Mouse (Mus musculus) retina, postnatal 1 day (tissue): ENCODE data around the gene Mettl17.
"Not testable (repeated sequence)": the region's sequence is repeated elsewhere in the genome, so short reads cannot be mapped to it uniquely, and the experiment has no call there.

Source experiments
- DNase-seq: peaks from one replicate; pipeline ENCODE4 v3.0.0-alpha.2; 2012

The Mettl17 gene

DNA sequence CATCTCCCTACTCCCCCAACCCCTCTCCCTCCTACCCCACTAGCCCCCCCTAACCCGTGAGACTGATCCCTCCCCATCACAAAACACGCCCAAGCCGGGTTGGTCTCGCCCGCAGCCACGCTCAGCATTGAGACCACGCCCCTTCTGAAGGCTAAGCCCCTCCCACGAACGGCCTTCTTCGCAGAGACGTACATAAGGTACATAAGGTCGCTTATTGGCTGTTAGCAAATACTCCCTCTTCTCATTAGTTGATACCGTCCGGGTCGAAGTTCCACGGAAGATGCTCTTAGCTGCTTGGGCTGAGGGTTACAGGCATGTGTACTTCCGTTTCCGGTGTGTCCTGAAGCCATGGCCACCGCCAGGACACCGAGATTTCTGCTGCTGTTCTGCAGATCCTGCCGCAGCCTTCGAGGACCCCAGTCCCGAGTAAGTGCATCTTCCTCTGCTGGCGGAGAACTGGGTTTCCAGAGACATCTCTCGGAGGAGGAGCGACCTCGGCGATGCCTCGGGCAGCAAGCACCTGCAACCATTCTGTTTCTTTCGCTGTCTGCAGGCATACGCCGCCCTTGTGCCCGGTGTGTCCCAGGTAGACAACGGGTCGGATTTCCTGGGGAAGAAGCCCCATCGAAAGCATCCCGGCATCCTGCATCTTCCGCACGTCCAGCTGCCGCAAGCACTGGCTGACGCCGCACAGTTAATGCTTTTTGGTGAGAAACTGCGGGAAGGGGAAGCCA, at the start of gene Mettl17:
TSS of gene Mettl17 (plus strand) at position 245 of the 734 bp plus-strand sequence.
- peak; percentile 99 for DNase-seq

DNA sequence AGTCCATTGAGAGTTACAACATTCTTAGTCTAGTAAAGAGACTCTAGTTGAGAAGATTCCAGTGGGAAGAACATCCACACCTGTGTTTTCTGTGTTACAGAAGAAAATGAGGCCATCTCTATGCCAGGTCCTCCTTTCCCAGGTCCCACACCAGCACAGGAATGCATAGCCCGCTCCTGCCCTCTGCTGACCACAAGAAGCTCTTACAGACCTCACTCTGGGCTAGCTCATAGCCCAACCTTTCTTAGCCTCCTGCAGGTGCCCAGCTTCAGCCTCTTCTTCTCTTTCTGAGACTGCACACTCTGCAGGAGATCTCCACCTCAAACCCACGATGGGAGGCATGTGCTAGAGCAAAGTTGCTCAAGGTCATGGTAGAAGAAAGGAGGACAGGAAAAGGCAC, 46.2 kb upstream of the Mettl17 start:
- not testable (repeated sequence) for DNase-seq

DNA sequence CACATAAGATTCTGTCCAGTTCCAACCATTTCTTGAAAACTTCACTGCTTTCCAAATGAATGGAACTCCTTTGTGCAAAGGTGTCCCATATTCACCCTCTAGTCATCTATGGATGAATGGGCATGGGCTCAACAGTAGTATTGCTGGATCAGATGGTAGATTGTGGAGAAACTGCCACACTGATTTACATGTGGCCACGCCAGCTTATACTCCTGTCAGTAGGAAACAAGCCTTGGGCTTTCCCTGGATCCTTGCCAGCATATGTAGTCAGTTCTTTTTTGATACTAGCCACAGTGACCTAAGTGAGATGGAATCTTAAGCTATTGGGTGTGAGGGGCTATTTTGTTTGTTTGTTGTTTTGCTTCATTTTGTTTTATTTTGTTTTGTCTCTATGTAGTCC, 42.4 kb upstream of the Mettl17 start:
- DNase-seq, result no peak

DNA sequence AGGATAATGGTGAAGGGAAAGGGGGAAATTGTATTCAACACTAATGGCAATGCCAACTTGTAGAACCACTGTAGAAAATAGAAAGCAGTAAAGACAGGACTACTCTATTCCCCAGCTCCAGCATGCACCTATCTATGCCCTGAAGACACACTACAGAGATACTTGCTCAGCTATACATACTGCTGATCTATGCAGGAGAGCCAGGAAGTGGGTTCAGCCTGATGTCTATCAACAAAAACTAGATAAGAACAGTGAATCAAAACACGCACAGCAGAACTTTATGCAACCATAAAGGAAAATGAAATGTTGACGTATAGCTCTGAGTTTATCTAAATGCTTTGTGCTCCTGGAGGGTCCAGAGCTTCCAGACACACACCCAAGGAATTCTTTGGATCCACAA, 41.9 kb upstream of the Mettl17 start:
- no peak for DNase-seq

DNA sequence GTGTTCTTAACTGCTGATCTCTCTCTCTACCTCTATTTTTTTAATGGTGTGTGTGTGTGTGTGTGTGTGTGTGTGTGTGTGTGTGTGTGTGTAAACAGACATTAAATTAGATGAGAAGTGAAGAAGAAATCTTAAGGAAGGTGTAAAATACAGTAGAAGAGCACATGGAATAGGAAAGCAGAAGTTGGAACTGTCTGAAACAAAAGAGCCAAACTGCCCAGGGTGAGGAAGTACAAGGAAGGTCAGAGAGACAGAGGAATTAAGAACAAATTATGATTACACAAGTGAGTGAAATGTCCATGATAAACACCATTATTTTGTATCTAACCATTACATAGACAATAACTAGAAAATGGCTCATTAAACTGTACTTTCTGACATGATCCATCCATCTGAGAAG, 40.8 kb upstream of the Mettl17 start:
- no peak for DNase-seq

DNA sequence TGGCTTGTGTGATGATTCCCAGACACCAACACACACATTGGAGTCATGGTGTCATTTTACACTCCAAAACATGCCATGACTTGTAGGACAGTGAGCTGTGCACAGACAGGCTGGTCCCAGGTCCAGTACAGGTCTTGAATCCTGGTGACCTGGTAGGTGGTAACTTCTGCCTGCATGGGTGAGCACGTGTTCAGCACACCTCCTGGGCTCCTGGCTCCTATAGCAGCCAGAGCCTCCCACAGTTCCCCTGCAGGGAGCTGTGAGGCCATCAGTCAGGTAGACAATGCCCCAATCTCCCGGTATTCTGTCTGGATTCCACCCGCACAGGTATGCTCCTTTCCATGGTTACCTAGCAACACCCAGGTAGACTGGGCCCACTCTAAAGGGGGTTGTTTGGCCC, 38.1 kb upstream of the Mettl17 start:
- DNase-seq, result no peak

DNA sequence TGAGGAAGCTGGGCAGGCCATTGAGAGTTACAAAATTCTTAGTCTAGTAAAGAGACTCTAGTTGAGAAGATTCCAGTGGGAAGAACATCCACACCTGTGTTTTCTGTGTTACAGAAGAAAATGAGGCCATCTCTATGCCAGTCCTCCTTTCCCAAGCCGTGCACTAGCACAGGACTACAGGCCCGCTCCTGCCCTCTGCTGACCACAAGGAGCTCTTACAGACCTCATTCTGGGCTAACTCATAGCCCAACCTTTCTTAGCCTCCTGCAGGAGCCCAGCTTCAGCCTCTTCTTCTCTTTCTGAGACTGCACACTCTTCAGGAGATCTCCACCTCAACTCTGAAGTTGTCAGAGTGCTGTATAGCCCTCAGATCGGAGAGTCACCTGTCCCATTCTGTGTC, 33.6 kb upstream of the Mettl17 start:
- DNase-seq, result peak; percentile 44

DNA sequence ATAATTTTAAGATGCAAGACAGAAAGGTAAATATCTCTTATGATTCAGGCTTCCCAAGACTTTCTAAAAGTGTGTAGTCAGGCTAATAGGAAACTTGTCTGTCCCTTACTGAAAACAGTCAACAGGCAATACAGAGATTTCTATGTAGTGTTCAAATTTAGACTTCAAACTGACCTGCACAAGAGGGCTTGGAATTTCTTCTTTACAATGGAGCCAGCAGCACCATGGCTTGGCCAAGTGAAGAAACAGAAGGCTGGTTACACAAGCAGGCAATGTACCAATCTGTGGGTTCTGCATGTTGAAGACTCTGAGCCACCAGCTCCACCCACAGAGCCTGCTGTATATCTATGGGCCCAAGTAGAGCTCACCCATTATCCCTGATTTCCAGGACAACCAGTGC, 31.2 kb upstream of the Mettl17 start, which contains the start of gene Ear6:
TSS of gene Ear6 (plus strand) at position 301 of the 400 bp plus-strand sequence.
- no peak for DNase-seq

DNA sequence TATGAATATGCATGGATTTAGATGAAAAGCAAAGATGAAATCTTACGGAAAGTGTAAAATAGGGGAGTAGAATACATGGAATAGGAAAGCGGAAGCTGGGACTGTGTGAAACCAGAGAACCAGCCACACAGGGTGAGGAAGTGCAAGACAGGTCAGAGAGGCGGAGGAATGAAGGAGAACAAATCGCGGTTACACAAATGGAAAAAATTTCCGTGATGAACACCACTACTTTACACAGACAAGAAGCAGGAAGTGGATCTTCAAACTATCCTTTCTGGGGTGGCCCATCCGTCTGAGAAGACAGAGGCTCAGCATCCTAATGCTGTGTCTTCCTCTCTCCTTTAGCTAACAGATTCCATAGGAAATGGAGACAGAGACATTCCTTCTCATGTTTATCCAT, 29.4 kb upstream of the Mettl17 start:
- DNase-seq, result not testable (repeated sequence)

DNA sequence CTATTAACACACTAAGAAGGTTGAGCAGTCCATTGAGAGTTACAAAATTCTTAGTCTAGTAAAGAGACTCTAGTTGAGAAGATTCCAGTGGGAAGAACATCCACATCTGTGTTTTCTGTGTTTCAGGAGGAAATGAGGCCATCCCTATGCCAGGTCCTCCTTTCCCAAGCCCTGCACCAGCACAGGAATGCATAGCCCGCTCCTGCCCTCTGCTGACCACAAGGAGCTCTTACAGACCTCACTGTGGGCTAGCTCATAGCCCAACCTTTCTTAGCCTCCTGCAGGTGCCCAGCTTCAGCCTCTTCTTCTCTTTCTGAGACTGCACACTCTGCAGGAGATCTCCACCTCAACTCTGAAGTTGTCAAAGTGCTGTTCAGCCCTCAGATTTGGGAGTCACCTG, 21.0 kb upstream of the Mettl17 start:
- peak; percentile 46 for DNase-seq

DNA sequence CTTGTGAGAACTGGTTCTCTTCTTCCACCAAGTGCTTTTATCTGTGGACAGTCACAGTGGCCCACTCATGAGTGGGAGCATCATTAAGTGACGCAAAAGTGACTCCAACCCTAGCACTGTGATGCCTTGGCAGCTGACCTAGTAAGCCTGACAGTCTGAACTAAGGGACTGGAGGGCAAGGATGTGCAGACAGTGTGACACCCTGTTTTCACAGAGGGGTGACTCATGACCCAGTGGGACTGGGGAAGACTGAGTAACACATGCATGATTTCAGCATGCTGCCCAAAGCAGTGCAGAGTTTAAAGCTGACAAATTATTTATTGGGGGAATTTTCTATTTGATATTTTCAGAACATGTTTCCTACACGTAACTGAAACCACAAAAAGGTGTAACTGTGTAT, 13.9 kb upstream of the Mettl17 start:
- DNase-seq, result no peak

DNA sequence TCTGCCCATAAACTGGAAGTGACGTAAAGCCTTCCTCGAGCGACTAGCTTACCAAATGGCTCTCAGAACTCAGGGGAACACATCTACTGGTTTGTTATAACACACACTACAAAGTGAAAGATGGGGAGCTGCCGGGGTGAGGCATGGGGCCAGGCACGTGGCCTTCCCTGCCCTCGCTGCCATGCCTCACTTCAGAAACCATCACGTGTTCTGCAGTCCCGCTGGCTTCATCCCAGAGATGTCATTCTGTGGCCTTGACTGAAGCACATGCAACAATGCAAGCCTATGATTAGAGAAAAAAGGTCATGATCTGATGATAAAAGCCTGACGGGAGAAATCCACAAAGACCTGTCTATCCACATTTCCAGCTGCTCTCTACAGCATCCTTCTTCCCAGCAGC, 12.9 kb upstream of the Mettl17 start:
- DNase-seq, result no peak

DNA sequence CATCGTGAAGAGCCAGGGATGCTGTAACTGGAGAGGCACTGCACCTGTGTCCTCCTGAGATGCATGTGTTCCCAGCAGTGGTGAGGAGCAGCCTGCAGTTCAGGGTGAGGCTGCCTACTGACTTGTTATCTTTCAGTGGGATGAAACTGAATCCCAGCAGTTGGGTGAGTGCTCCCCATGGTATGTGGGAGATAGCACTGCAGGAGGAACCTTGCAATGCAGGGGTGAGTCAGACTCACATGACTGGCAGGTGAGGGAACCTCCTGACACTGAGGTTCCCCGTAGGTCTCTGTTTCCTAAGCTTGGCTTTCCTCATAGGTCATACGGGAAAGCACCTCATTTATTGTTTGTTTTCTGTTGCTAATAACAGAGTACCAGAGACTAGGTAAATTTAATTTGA, 7.1 kb upstream of the Mettl17 start:
- no peak for DNase-seq

DNA sequence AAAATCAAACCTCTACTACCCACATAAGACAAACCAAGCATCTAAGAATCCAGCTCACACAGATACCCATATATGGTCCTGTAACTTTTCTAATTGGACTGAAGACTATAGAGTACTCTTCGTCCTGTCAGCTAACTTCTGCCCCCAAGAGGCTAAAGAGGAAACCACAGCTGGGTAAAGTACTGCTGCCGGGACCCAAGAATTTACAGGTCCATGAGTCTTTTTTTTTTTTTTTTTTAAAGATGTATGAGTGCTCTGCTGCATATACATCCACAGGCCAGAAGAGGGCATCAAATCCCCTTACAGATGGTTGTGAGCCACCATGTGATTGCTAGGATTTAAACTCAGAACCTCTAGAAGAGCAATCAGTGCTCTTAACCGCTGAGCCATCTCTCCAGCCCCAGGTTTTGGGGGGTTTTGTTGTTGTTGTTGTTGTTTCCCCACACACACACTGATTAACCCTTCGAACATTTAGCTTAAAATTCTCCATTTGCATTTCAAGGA, 1.1 kb upstream of the Mettl17 start:
- DNase-seq, result peak; percentile 89

DNA sequence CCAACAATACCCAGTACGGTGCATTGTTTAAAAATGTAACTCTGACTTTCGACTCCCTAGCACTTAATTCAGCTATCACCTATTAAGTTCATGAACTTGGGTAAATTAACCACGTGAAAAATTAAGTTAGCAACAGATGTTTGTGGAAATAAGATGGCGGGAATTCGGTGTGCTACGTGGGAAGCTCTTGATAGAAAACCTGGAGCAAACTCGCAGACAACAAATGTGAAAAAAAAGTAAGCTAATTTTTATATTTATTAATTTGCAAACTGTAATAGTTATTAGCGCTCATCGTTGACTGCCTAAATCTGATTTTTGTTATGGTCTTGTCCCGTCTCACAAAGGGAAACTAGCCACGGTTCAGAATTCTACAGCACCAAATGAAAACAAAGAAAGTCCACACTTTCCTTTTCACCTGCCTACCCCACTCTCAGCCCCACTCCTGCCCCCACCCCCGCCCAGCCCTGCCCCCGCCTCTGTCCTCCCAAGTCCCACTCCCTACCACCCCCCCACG, 554 bp upstream of the Mettl17 start:
- DNase-seq, result peak; percentile 63

DNA sequence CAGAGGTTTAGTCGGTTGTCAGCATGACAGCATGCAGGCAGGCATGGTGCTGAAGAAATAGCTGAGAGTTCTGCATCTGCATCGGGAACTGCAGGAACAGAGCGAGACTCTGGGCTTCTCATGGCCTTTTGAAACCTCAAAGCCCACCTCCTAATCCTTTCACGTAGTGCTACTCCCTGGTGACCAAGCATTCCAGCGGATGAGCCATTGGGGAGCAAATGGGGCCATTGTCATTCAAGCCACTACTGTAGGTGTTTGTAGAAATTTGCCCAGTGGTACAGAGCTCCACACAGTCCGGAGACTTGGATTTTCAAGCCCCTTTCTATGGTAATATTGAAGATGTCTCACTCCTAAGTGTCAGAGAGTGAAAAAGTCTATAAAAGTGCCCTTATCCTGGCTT, 1.4 kb downstream of the Mettl17 start:
- no peak for DNase-seq

DNA sequence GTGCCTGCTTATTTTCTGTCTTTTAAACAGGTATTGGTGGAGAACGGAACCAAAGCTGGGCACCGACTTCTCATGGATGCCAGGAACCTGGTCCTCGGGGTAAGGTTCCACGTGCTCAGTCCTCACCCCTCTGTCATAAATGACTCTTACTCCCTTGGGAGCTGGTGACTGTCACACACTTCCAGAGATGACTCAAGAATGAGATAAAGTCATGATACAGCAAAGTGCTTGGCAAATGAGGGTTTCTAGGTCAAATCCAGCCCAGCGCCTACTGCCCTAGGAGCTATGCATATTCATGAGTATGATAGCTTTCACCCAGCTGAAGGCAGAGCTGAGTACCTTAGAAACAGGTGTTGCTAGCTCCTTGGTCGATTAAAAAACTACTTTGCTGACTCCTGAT, 5.2 kb downstream of the Mettl17 start:
- DNase-seq, result no peak

DNA sequence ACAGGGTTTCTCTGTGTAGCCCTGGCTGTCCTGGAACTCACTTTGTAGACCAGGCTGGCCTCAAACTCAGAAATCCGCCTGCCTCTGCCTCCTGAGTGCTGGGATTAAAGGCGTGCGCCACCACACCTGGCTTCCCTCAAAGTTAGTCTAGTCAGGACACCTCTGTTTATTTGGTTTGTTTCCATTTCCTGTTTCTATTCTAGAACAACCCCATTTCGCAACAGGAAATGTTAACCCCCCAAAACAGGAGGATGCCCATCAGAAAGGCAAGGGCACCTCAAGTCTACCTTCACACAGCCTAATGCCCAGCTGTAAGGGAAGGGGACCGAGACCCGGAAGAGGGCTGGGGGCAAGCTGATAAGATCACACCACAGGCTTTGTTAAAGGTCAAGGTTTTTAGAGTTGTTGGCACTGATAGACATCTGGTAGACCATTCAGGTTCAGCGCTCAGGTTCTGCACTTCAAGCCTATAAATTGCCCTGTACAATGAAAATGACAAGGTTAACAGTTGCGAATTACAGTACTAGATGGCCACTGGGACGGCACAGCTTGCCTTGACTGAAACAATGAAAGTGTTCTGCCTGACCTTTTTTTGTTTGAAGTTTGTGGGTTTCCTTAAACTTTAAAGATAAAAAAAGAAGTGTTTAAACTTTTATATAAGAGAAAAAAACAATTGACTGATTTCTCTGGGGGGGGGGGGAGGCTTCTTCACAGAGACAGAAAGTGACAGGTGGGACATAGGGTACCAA, 7.7 kb downstream of the Mettl17 start, which contains the start of gene Slc39a2:
TSS of gene Slc39a2 (plus strand) at position 699 of the 749 bp plus-strand sequence.
- no peak for DNase-seq

DNA sequence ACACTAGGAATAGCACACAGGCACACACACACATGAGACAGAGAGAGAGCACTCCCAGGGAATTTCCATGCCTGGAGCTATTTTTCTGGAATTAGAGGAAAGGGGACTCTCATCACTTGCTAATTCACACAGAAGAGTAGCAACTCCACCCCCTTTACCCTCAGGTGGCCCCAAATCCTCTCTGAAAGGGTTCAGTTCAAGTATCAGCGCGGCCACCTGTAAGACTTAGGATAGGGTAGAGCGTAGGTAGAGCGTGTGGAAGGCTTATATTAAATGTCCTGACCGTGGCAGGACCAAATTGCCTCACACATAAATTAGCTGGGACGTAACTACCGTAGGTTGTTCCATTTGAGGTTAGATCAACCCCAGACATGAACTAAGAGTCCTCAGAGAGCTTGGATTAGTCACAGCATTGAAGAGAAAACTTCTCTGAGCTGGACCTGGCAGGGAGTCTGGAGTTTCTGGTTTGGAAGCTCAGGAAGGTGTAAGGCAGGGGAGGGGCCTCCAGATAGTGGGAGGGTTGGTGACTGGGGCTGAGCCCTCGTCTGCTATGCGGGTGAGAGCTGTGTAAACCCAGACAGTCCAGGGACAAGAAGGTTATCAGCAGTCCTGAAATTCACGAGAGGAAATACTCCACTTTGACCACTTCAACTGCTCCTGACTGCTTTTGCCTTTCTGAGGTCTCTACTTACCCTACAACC, 8.6 kb downstream of the Mettl17 start:
- no peak for DNase-seq

DNA sequence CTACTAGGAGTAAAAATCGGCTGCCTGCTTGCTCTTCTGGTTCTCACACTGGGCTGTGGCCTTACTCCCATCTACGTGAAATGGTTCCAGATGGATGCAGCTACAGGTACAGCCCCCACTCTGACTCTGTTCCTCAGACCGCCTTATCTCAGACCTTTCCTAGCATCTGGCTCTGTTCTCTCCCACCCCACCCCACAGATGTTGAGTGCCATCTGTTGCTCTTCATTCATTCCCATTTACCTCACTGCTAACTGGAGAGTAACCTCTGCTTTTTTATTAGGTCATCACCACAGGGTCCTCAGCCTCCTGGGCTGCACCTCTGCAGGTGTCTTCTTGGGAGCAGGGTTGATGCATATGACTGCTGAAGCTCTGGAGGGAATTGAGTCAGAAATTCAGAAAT, 9.2 kb downstream of the Mettl17 start:
- DNase-seq, result no peak

DNA sequence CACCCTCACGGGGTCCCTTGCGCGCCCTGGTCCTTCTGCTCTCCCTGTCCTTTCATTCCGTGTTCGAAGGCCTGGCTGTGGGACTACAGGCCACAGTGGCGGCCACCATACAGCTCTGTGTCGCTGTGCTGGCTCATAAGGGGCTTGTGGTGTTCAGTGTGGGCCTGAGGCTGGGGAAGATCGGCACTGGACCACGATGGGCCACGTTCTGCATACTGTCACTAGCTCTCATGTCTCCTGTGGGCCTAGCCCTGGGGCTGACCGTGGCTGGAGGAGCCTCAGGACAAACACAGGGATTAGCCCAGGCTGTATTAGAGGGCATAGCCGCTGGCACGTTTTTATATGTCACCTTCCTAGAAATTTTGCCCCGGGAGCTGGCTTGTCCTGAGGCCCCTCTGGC, 10.4 kb downstream of the Mettl17 start:
- no peak for DNase-seq

DNA sequence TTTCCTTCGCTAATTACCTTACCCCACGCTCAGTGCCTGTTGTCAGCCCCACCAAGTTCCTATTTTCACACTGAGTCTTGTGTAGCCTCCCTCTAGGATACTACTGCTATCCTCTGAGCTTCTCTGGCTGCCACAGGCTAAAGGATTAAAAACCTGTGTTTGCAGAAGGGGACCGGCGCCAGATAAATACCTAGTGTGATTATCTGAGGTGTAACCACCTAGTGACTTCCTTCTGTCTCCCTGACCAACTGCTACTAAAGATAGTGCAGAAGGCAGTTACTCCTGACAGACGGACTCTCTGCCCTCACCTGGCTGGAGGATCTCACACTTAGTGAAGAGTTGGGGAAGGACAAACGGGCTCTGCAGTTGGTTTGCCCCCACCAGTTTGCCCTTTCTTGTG, 11.4 kb downstream of the Mettl17 start:
- DNase-seq, result no peak

DNA sequence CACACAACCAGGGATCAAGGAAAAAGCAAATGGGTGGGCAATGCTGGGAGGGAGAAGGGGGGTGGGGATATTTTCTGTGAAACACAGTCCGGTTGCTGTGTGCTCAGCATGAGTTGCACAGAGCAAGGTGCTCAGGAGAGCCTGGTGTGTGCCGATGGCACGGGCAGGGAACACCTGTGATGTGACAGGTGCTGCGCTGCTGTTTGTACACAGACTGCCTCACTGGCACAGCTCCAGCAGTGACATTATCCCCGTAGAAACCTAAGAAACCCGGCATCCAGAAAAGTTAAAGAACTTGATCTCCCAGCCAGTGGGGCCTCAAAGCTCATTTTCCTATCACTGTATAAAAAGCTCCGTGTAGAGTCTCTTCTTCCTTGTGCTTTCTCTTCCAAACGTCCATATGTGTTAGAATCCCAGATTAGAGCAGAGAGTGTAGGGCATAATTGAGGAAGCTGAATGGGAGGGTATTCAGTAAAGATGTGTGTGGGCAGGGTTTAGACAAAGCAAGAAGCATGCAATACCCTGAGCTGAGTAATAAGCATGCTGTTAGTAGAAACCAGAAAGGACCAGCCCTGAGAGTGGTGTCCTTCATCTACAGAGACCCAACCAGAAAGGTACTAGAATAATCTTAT, 12.0 kb downstream of the Mettl17 start:
- DNase-seq, result no peak
